Mouse (Mus musculus): ENCODE measurements around the gene Tshz2. TPM values are rescaled to one million over a fixed set of nuclear protein-coding genes. Genes with fewer than 3 reads are reported as not detected.

The Tshz2 gene
- polyA plus RNA-seq, 1 experiment from 2014 or later, result 16.1 TPM

DNA sequence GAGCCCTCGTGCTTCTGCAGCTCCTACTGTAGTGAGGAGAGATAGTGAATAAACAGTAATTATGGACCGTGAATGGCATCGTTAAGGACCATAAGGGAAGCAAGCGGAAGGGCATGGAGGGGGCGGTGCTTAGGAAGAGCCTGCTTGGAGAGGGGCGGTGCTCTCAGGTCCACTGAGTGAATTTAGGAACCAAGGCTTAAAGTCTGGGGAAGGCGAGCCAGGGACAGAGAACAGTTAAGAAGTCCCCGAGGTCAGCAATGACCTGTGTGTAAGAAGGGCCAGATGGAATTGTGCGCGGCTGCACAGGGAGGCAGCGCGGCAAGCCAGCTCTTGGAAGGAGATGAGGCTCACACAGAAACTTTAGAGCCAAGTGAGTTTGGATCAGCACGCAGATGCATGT, 354.4 kb downstream of the Tshz2 start:
- Histone ChIP-seq H3K4me1 (peaks cover 5% of the 10 kb centered on the region; the same call in 1 of the 2 replicates), H3K4me3 (no peak overlapping the region), H3K9ac (no peak overlapping the region), H3K27me3 (no peaks in the 10 kb centered on the region), H3K9me3 (no peaks in the 10 kb centered on the region), H3K27ac (no peak overlapping the region), H3K4me2 (replicated peaks) (no peak overlapping the region), H3K36me3 (no peaks in the 10 kb centered on the region)
- 50% methylated on average over 13 of the region's 13 CpGs for WGBS
- ATAC-seq (ENCODE audit: low FRiP score, low read depth), result no peak

DNA sequence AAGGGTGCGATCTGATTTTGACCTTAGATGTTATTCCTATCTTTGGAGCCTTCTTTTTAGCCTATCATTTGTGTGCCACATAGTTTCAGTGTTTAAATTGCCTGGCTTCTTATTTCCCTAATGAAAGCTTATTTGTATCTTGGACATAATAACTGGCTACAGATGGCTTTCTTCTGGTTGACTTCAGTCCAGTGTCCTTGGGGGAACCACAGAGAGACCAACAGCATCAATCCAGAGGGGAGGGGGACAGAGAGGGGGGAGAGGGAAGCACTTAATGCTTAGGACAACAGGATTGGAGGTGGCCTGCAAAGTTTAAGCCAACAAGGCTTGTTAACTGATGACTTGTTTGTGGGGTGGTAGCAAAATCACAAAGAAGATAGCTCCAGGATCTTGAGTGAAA, 356.4 kb downstream of the Tshz2 start:
- H3K36me3 ChIP-seq, result no peaks in the 10 kb centered on the region
- ATAC-seq (ENCODE audit: low FRiP score, low read depth), result no peak
- 98% methylated on average over 1 of the region's 1 CpGs for WGBS
- no peak overlapping the region for H3K4me2 ChIP-seq (replicated peaks)
- H3K4me3 ChIP-seq, result no peak overlapping the region
- no peaks in the 10 kb centered on the region for H3K9me3 ChIP-seq
- H3K27me3 ChIP-seq, result no peaks in the 10 kb centered on the region
- H3K9ac ChIP-seq, result no peak overlapping the region
- H3K4me1 ChIP-seq, result peaks cover 5% of the 10 kb centered on the region; the same call in 1 of the 2 replicates
- H3K27ac ChIP-seq, result no peak overlapping the region

DNA sequence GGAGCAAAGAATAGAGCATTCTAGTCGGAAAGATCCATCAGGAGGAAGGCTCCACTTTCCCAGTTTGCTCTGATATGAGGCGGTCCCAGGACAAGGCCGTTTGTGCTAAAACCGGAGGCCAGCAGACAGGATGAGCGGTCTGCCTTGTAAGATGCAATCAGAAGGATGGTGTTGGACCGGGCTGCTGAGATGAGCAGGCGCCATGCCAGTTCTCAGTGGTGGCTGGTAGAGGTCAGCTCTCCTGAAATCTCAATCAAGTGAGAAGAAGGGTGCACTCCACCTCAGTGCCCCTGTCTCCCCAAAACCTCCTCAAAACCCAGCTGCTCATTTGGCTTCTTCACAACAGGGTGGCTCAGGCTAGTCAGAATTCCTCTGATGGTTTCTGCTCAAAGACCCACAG, 358.2 kb downstream of the Tshz2 start:
- no peak overlapping the region for H3K9ac ChIP-seq
- H3K9me3 ChIP-seq, result no peaks in the 10 kb centered on the region
- no peak overlapping the region for H3K4me3 ChIP-seq
- peaks cover 14% of the 10 kb centered on the region for H3K4me1 ChIP-seq
- no peak overlapping the region for H3K4me2 ChIP-seq (replicated peaks)
- H3K27me3 ChIP-seq, result peaks cover 5% of the 10 kb centered on the region; the same call in 1 of the 2 replicates
- H3K36me3 ChIP-seq, result no peaks in the 10 kb centered on the region
- no peak for ATAC-seq (ENCODE audit: low FRiP score, low read depth)
- 94% methylated on average over 7 of the region's 7 CpGs for WGBS
- H3K27ac ChIP-seq, result no peak overlapping the region

DNA sequence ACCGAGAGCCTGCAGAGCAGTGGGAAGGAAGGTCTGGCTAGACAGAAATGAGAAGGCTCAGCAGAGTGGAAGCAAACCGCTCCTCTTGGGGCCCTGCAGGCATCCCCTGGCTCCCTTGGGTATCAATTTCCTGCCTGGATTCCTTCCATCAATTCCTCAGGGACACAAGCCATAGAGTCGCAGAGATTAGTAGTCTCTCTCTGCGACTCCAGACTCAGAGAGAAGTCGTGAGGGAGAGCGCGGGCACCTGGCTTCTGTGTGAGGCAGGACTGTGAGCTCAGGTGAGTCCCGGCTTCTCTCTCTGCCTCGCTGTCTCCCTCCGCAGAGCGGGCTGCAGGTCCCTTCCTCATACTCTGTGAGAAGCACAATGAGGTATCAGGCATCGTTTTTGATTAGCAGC, 363.2 kb downstream of the Tshz2 start:
- Histone ChIP-seq H3K4me2 (replicated peaks) (peak overlapping the region; percentile 25), H3K27ac (no peak overlapping the region), H3K9me3 (no peaks in the 10 kb centered on the region), H3K4me1 (peaks cover 50% of the 10 kb centered on the region), H3K36me3 (no peaks in the 10 kb centered on the region), H3K9ac (0 out of 2 replicates have a peak overlapping the region, but pooled peaks have one; percentile 25), H3K27me3 (peaks cover 5% of the 10 kb centered on the region; the same call in 1 of the 2 replicates), H3K4me3 (no peak overlapping the region)
- ATAC-seq (ENCODE audit: low FRiP score, low read depth), result no peak
- 33% methylated on average over 12 of the region's 12 CpGs for WGBS

DNA sequence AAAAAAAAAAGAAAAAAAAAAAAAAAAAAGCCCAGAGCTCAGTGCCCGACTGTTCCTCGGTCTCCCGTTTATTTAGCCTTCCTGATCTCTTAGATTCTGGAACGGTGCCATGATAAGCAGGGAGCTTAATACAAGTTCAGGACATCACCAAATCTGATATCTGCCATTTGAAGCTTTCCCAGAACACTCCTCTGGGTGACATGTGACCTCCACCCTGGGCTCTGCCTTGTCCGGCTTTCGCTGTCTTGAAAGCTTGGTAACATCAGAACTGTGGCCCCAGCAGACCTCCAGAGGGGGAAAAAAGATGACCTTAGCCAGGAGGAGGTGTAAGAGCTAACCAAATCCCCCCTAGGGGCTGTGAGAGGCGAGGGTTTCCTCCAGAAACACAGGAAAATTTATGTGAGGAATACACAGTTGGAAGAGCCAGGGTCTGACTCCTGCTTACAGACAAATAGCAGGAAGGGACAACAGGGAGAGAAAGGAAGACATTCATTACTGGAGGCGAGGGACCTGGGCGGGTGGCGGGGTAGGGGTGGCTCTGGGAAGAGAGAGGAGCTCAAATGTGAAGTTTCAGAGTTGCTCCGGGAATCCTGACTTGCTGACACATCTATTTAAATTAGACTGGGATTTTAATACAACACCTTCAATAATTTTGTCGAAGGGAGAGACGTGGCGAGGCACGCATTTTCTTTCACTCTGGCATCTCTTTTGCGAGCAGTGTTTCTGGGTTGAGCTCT, 363.9 kb downstream of the Tshz2 start:
- Histone ChIP-seq H3K4me1 (peaks cover 50% of the 10 kb centered on the region), H3K27ac (no peak overlapping the region), H3K4me3 (no peak overlapping the region), H3K27me3 (peaks cover 5% of the 10 kb centered on the region; the same call in 1 of the 2 replicates), H3K9ac (no peak overlapping the region), H3K36me3 (no peaks in the 10 kb centered on the region), H3K9me3 (no peaks in the 10 kb centered on the region), H3K4me2 (replicated peaks) (no peak overlapping the region; the same call in 1 of the 2 replicates)
- no peak for ATAC-seq (ENCODE audit: low FRiP score, low read depth)
- 39% methylated on average over 16 of the region's 16 CpGs for WGBS

DNA sequence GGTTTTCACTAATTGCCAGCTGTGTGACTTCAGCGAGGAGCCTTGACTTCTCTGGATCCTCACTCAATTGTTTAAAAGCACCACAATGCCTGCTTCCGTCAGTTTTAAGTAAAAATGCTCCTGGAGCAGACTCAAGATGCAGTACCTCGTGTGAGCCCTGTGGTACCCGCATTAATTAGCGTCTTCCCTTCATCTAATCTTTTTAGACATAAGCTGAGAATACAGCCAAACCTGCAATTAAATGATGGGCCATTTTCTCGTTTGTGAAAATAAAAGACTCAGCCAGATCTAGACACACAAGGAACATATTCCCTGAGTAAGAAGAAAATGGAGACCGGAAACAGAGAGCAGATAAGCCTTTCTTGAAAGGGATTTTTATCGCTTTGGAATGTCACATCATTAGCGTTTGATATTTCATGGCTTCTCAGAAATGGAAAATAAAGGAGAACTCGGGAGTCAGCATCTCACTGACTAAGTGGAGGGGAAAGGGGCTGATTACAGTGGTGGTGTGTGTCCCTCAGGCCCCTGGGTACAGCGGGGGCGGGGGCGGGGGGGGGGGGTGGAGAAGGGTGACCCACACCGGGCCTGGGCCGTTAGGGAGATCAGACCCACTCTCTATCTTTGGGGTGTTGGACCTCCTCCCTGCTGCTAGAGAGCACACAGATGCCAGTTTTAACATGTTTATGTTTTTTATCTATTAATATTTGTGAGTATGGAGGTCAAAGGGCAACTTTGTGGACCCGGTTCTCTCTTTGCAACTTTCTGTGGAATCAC, 364.6 kb downstream of the Tshz2 start:
- no peak overlapping the region for H3K4me3 ChIP-seq
- H3K27me3 ChIP-seq, result peaks cover 5% of the 10 kb centered on the region; the same call in 1 of the 2 replicates
- WGBS, result 71% methylated on average over 16 of the region's 16 CpGs
- no peak overlapping the region for H3K4me2 ChIP-seq (replicated peaks)
- H3K27ac ChIP-seq, result no peak overlapping the region
- no peaks in the 10 kb centered on the region for H3K9me3 ChIP-seq
- no peak for ATAC-seq (ENCODE audit: low FRiP score, low read depth)
- peaks cover 51% of the 10 kb centered on the region for H3K4me1 ChIP-seq
- no peaks in the 10 kb centered on the region for H3K36me3 ChIP-seq
- no peak overlapping the region for H3K9ac ChIP-seq

DNA sequence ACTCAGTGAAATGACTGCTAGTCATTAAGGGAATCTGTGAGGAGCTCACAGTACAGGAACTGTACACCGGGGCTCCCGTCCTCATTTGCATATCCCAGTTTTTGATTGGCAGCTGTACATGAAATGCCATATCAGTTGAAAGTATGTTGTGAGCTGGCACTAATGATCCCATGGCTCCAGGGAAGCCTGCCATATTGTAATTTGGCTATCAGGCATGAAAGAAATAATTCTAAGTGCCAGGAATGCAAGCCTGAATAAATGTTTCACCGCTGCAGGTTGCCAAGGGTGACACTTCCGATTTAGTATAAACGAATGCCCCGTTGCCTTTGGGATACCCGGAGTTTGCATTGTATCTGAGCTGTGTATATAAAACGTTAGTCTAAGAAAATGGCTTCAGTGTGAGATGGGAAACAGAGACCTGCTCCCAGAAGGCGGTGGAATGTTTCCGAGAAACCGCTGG, 366.1 kb downstream of the Tshz2 start:
- peak overlapping the region; percentile 75 for H3K27ac ChIP-seq
- H3K36me3 ChIP-seq, result no peaks in the 10 kb centered on the region
- no peak overlapping the region for H3K9ac ChIP-seq
- 38% methylated on average over 11 of the region's 11 CpGs for WGBS
- H3K4me3 ChIP-seq, result no peak overlapping the region
- no peaks in the 10 kb centered on the region for H3K9me3 ChIP-seq
- peaks cover 5% of the 10 kb centered on the region; the same call in 1 of the 2 replicates for H3K27me3 ChIP-seq
- H3K4me1 ChIP-seq, result peaks cover 56% of the 10 kb centered on the region
- ATAC-seq (ENCODE audit: low FRiP score, low read depth), result no peak
- peak overlapping the region; percentile 25; the same call in 1 of the 2 replicates for H3K4me2 ChIP-seq (replicated peaks)

DNA sequence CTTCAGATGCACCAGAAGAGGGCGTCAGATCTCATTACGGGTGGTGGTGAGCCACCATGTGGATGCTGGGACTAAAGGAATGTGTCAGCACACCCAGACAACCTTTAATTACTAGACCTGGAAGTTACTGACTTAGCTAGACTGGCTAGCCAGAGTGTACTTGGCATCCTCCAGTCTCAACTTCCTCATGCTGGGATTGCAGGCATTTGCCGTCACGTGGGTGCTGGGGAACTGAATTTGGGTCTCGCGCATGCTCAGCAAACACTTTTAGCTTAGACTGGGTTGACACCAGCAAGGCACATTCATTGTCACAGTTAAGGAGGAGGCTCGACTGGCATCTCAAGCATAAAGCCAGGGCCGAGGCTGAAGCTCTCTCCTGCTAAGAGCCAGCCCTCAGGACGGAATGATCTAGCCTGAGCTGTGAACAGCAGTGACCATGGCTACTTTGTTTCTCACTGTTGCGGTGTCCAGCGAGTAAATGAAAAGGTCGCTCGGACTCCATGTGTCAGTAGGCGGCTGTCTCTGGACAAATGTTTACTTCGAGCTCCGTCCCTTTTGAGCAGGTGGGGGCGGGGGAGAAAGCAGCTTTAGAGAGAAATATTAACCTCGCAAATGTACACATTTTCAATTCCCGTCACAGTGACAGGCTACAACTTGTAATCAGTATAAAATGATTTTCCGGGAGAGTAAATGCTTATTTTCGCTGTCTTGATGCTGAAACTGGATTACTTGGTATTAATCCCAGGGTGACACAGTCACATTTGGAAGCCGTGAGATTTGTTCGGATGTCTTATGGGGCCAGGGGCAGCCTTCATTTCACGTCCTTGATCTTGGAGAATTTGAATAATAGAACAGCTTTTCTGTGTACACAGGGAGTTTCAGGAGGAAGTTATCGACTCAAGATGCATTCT, 370.0 kb downstream of the Tshz2 start:
- H3K36me3 ChIP-seq, result no peaks in the 10 kb centered on the region
- H3K4me3 ChIP-seq, result no peak overlapping the region
- H3K9me3 ChIP-seq, result no peaks in the 10 kb centered on the region
- H3K27ac ChIP-seq, result 0 out of 2 replicates have a peak overlapping the region, but pooled peaks have one; percentile 11
- ATAC-seq (ENCODE audit: low FRiP score, low read depth), result no peak
- peaks cover 28% of the 10 kb centered on the region for H3K4me1 ChIP-seq
- no peaks in the 10 kb centered on the region for H3K27me3 ChIP-seq
- H3K4me2 ChIP-seq (replicated peaks), result no peak overlapping the region
- WGBS, result 67% methylated on average over 25 of the region's 25 CpGs
- H3K9ac ChIP-seq, result no peak overlapping the region

DNA sequence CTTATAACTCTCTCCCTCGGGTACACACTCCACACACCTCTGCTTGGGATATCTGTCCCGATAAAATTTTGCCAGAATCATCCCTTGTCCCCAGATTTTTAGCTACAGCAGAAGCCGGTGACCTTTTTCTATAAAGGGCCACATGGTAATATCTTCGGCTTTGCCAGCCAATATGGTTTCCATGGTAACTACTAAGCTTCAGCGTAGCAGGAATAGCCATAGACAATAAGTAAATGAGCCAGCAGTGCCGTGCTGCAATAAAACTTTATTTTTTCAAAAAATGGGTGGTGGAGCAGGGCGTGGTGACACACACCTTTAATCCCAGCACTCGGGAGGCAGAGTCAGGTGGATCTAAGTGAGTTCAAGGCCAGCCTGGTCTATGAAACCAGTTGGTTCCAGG, 370.9 kb downstream of the Tshz2 start:
- no peaks in the 10 kb centered on the region for H3K27me3 ChIP-seq
- H3K27ac ChIP-seq, result no peak overlapping the region
- no peak for ATAC-seq (ENCODE audit: low FRiP score, low read depth)
- 78% methylated on average over 8 of the region's 8 CpGs for WGBS
- no peak overlapping the region for H3K4me3 ChIP-seq
- H3K4me2 ChIP-seq (replicated peaks), result no peak overlapping the region
- H3K9ac ChIP-seq, result no peak overlapping the region
- 0 out of 2 replicates have a peak, but pooled peaks cover 4% of the 10 kb centered on the region for H3K9me3 ChIP-seq
- peaks cover 20% of the 10 kb centered on the region for H3K4me1 ChIP-seq
- H3K36me3 ChIP-seq, result no peaks in the 10 kb centered on the region

DNA sequence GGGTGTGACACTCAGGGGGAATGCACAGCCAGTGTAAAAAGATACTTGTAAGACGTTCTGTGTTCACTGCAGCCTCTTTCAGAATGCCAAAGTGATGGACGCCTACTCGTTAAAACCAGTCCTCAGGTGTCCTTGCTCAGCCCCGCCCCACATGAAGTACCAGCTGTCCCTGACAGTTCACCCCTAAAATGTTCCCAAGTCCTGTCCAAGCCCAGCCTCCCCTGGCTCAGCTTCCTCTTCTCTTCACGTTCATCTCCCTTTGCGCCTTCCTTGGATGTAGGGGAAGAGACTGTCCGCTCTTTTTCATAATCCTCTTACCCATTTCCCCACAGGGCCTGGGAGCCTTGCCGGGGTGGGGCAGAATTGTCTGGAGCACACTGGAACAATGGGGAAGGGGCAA, 374.0 kb downstream of the Tshz2 start:
- H3K4me2 ChIP-seq (replicated peaks), result no peak overlapping the region
- WGBS, result 74% methylated on average over 8 of the region's 8 CpGs
- no peaks in the 10 kb centered on the region for H3K36me3 ChIP-seq
- H3K9me3 ChIP-seq, result 0 out of 2 replicates have a peak, but pooled peaks cover 4% of the 10 kb centered on the region
- H3K27me3 ChIP-seq, result no peaks in the 10 kb centered on the region
- H3K4me1 ChIP-seq, result peaks cover 10% of the 10 kb centered on the region
- ATAC-seq (ENCODE audit: low FRiP score, low read depth), result no peak
- H3K9ac ChIP-seq, result no peak overlapping the region
- no peak overlapping the region for H3K27ac ChIP-seq
- H3K4me3 ChIP-seq, result no peak overlapping the region

DNA sequence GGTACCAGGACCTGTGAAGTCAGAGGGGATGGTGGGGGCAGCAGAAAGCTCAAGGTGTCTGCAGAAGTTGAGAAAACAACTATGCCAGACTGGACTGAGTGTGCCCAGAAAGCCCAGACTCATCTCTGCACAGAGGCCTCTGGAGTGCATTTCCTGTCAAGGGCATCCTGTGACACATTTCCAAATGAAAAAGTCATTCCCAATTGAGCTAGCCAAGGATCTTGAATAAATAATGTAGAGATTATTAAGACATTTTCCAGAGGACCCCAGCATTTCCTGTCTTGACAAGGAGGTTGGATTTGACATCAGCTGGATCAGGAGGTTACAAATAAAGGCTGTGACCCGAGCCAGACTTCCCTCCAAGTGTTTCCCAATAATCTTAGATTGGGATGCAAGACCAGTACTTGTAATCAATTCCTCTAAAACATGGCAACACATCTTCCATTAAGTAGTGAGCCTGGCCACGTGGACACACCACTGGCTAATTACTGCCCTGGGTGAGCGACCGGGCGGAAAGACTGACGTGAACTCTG, 374.7 kb downstream of the Tshz2 start:
- H3K4me1 ChIP-seq, result peaks cover 15% of the 10 kb centered on the region
- H3K27ac ChIP-seq, result no peak overlapping the region
- H3K9ac ChIP-seq, result no peak overlapping the region
- H3K36me3 ChIP-seq, result no peaks in the 10 kb centered on the region
- H3K9me3 ChIP-seq, result 0 out of 2 replicates have a peak, but pooled peaks cover 4% of the 10 kb centered on the region
- no peaks in the 10 kb centered on the region for H3K27me3 ChIP-seq
- 66% methylated on average over 6 of the region's 6 CpGs for WGBS
- no peak for ATAC-seq (ENCODE audit: low FRiP score, low read depth)
- H3K4me3 ChIP-seq, result no peak overlapping the region
- H3K4me2 ChIP-seq (replicated peaks), result no peak overlapping the region

Data from limb, embryonic 13.5 days (tissue).